Comparison of ENCODE assay signal across 8 mouse cellular contexts in the genomic region with DNA sequence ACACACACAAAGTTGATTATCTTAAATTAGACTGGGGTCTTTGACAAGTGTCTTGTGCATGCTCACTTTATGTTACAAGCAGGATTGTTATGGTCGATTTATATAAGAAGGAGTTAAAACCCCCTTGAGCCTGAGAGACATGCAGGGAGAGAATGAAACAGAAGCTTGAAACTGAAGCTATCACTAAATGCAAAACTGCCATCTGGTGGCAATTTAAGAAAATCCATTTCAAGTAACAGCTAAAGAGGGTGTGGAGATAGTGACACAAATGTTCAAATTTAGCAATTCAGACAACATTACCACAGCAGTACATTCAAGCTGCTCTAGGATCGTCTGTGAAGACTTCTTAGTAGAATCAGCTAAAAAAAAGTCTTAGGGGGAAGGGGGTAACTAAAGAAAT.
A peak's percentile ranks its signal among the peaks of the same experiment; 100 is the strongest.
DNase-seq lines count a peak whose midpoint lies in the region; ATAC-seq and TF ChIP-seq lines count a peak whose summit lies in the region.
"Had no signal": no experiment of that assay in that cellular context is flagged by ENCODE, and none has a peak within 500 bp of the region (broad histone marks: within the 10 kb centered on the region; RNA-seq: fewer than 3 reads in every experiment).

No protein-coding gene starts in this region.

- no peak for ATAC-seq in kidney, embryonic 15.5 days (replicated peaks; ENCODE audit: low FRiP score)
- ATAC-seq in neural tube, embryonic 13.5 days (ENCODE audit: low read depth): no peak
- ATAC-seq in monocyte, adult 5-6 weeks (replicated peaks; ENCODE audit: insufficient number of reproducible peaks, low FRiP score, low TSS enrichment, poor library complexity, severe bottlenecking): no peak

- no peak overlapping the region for H3K27ac ChIP-seq in kidney, adult 2 months (ENCODE audit: insufficient read depth, low read depth, low read length)
- H3K27ac ChIP-seq in kidney, embryonic 15.5 days: no peak overlapping the region
- H3K27ac ChIP-seq in neural tube, embryonic 13.5 days (replicated peaks): 0 out of 2 replicates have a peak overlapping the region, but pooled peaks have one; percentile 28
- H3K27ac ChIP-seq: heart, embryonic 13.5 days had no signal

- H3K4me3 ChIP-seq in kidney, adult 2 months (ENCODE audit: insufficient read depth, low read depth, low read length): no peak overlapping the region
- no peak overlapping the region for H3K4me3 ChIP-seq in kidney, embryonic 15.5 days (replicated peaks)
- H3K4me3 ChIP-seq in neural tube, embryonic 13.5 days: no peak overlapping the region
- H3K4me3 ChIP-seq: heart, embryonic 13.5 days had no signal

- no peak for TF ChIP-seq CTCF in kidney, adult 2 months (conservative IDR thresholded peaks at IDR 0.05; ENCODE audit: insufficient read depth, insufficient read length, low read depth, low read length)

- WGBS in kidney, adult 2 months: 44% methylated on average over 2 of the region's 2 CpGs
- 52% methylated on average over 2 of the region's 2 CpGs for WGBS in kidney, embryonic 15.5 days
- 53% methylated on average over 2 of the region's 2 CpGs for WGBS in neural tube, embryonic 13.5 days

- TF ChIP-seq POLR2A in kidney, adult 2 months (IDR thresholded peaks at IDR 0.05; ENCODE audit: low read depth, low read length): no peak

- H3K4me1 ChIP-seq in kidney, adult 2 months (ENCODE audit: control insufficient read depth, insufficient read depth, low read length): no peaks in the 10 kb centered on the region
- H3K4me1 ChIP-seq in kidney, embryonic 15.5 days: no peaks in the 10 kb centered on the region
- no peaks in the 10 kb centered on the region; the same call in 1 of the 2 replicates for H3K4me1 ChIP-seq in neural tube, embryonic 13.5 days (replicated peaks)
- H3K4me1 ChIP-seq: heart, embryonic 13.5 days had no signal

- H3K9me3 ChIP-seq in kidney, embryonic 15.5 days (replicated peaks): no peaks in the 10 kb centered on the region
- H3K9me3 ChIP-seq in neural tube, embryonic 13.5 days: no peaks in the 10 kb centered on the region
- H3K9me3 ChIP-seq: heart, embryonic 13.5 days had no signal

- H3K27me3 ChIP-seq in kidney, adult 2 months (replicated peaks; ENCODE audit: control insufficient read depth, insufficient read depth, low read length): no peaks in the 10 kb centered on the region
- H3K27me3 ChIP-seq in kidney, embryonic 15.5 days: no peaks in the 10 kb centered on the region
- H3K27me3 ChIP-seq in neural tube, embryonic 13.5 days: no peaks in the 10 kb centered on the region
- H3K27me3 ChIP-seq: heart, embryonic 13.5 days had no signal

- peak; percentile 23 for DNase-seq in kidney, adult 2 months
- DNase-seq in neural tube, embryonic 10.5 days (ENCODE audit: extremely low spot score, low spot score): no peak
- peak; percentile 29 for DNase-seq in fibroblast of lung, adult 2 months (ENCODE audit: low read depth)
- DNase-seq in right cerebral cortex, adult 2 months (ENCODE audit: low spot score in 2 of 2): no peak

- H3K9ac ChIP-seq in kidney, embryonic 15.5 days: no peak overlapping the region
- no peak overlapping the region for H3K9ac ChIP-seq in neural tube, embryonic 13.5 days
- H3K9ac ChIP-seq: heart, embryonic 13.5 days had no signal

- H3K36me3 ChIP-seq in kidney, adult 2 months (ENCODE audit: control insufficient read depth, insufficient read depth, low read length): no peaks in the 10 kb centered on the region
- peaks cover 3% of the 10 kb centered on the region; the same call in 1 of the 2 replicates for H3K36me3 ChIP-seq in kidney, embryonic 15.5 days
- H3K36me3 ChIP-seq in neural tube, embryonic 13.5 days: peaks cover 1% of the 10 kb centered on the region; the same call in 1 of the 2 replicates

- H3K4me2 ChIP-seq in kidney, embryonic 15.5 days: no peak overlapping the region
- no peak overlapping the region for H3K4me2 ChIP-seq in neural tube, embryonic 13.5 days
- H3K4me2 ChIP-seq: heart, embryonic 13.5 days had no signal

Comparison
In these comparisons a context has a peak if more than half of its experiments do, and no peak if none do; other contexts are left out.
1. DNase-seq: peak in kidney, adult 2 months (single experiment) and fibroblast of lung, adult 2 months (single experiment); none in neural tube, embryonic 10.5 days (single experiment) and right cerebral cortex, adult 2 months (0 of 2).